Mouse (Mus musculus): ENCODE data around the gene Ifnar1. TPM values are rescaled to one million over a fixed set of nuclear protein-coding genes. Genes with fewer than 3 reads are reported as not detected.

Ifnar1 gene
- polyA plus RNA-seq, 1 experiment from 2014 or later, result 62.3 TPM

- Histone ChIP-seq H3K4me1 (replicated peaks) (no peaks in the 10 kb centered on the region), H3K9ac (replicated peaks) (no peak overlapping the region), H3K36me3 (peaks cover 65% of the 10 kb centered on the region), H3K27ac (no peak overlapping the region), H3K4me2 (no peak overlapping the region), H3K4me3 (replicated peaks) (no peak overlapping the region), H3K9me3 (no peaks in the 10 kb centered on the region), H3K27me3 (no peaks in the 10 kb centered on the region)
- ATAC-seq (ENCODE audit: insufficient number of reproducible peaks, insufficient read depth, low FRiP score, low TSS enrichment, low read depth), result no peak
- 98% methylated on average over 12 of the region's 12 CpGs for WGBS
Observed at GRCm38 (mm10) chr16:91506396-91506795, 21.4 kb downstream of the Ifnar1 start.

DNA sequence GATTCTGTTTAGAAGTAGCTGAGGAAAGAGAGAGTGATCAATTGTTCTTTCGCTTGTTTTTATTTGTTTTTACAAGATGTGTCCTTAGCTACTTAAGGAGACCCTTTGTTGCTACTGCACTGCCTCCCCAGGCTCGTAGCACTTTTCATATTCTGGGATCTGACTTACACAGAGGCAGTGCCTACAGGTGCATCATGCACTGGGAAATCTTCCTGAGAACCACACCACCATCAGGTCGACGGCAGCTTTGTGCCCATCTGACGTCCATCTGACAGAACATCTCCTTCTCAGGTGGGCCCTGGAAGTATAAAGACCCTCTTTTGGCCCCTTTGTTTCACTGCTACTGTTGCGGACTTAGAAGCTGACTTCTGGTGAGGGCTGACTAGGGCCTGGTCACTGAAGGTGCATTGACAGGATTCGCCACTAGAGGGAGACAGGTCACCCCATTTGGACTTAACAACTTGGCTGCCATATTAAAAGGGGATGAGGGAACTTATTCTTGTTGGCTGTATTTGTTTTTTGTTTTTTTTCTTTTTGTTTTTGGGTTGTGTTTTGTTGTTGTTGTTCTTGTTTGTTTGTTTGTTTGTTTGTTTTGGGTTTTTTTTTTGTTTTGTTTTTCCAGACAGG, 27.2 kb downstream of the Ifnar1 start:
- no peaks in the 10 kb centered on the region for H3K4me1 ChIP-seq (replicated peaks)
- 37% methylated on average over 7 of the region's 7 CpGs for WGBS
- no peak overlapping the region for H3K9ac ChIP-seq (replicated peaks)
- no peaks in the 10 kb centered on the region for H3K9me3 ChIP-seq
- ATAC-seq (ENCODE audit: insufficient number of reproducible peaks, insufficient read depth, low FRiP score, low TSS enrichment, low read depth), result no peak
- no peak overlapping the region for H3K4me2 ChIP-seq
- H3K36me3 ChIP-seq, result peaks cover 13% of the 10 kb centered on the region
- H3K27ac ChIP-seq, result no peak overlapping the region
- H3K27me3 ChIP-seq, result no peaks in the 10 kb centered on the region
- H3K4me3 ChIP-seq (replicated peaks), result no peak overlapping the region

GRCm38 (mm10) chr16:91513099-91513498, 28.1 kb downstream of the Ifnar1 start:
- no peak for ATAC-seq (ENCODE audit: insufficient number of reproducible peaks, insufficient read depth, low FRiP score, low TSS enrichment, low read depth)
- H3K9ac ChIP-seq (replicated peaks), result no peak overlapping the region
- H3K4me2 ChIP-seq, result no peak overlapping the region
- H3K4me1 ChIP-seq (replicated peaks), result no peaks in the 10 kb centered on the region
- 87% methylated on average over 6 of the region's 6 CpGs for WGBS
- peaks cover 6% of the 10 kb centered on the region; the same call in 1 of the 2 replicates for H3K36me3 ChIP-seq
- H3K27me3 ChIP-seq, result no peaks in the 10 kb centered on the region
- H3K4me3 ChIP-seq (replicated peaks), result no peak overlapping the region
- H3K27ac ChIP-seq, result no peak overlapping the region
- H3K9me3 ChIP-seq, result no peaks in the 10 kb centered on the region

DNA sequence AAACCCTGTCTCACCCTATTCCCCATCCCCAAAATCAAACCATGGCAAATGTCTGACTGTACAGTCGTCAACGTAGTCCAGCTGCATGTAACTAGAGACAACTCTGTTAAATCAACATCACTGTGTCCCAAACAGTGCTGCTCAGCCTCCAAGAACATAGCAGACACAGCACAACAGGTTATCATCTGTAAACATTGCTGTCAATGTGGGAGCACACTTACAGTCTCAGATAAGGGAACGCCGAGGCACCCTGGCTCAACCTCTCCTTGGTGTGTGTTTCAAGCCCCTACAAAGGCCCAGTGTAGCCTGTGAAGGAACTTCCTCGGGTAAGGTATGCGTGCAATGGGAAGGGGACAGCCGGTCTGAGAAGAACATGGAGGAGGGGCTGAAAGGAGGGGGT, 32.0 kb downstream of the Ifnar1 start:
- 85% methylated on average over 7 of the region's 7 CpGs for WGBS
- ATAC-seq (ENCODE audit: insufficient number of reproducible peaks, insufficient read depth, low FRiP score, low TSS enrichment, low read depth), result no peak

DNA sequence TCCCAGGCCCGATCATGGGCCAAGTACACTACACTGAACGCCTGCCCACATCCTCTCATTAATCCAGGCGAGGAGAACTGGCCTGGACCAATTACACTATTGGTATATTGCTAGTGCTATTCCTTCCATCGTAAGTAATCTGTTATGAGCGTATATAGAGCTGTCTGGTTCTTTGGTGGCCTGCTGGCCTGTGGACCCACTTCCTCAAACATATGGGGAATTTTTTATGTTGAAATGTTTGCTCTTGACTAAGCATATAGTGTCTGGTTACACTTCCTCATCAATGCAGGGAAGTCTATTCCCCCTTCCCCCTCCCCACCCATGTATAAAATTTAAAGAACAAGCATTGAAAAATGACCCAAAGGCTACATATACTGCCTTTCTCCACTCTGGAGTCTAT, 37.0 kb downstream of the Ifnar1 start:
- Histone ChIP-seq H3K4me1 (replicated peaks) (no peaks in the 10 kb centered on the region; the same call in 1 of the 2 replicates), H3K4me3 (replicated peaks) (no peak overlapping the region), H3K4me2 (no peak overlapping the region), H3K27ac (no peak overlapping the region), H3K9me3 (no peaks in the 10 kb centered on the region), H3K9ac (replicated peaks) (no peak overlapping the region), H3K27me3 (no peaks in the 10 kb centered on the region), H3K36me3 (no peaks in the 10 kb centered on the region)
- ATAC-seq (ENCODE audit: insufficient number of reproducible peaks, insufficient read depth, low FRiP score, low TSS enrichment, low read depth), result no peak
- WGBS, result 78% methylated on average over 5 of the region's 5 CpGs

More for the DNA sequence above, 32.0 kb downstream of the Ifnar1 start:
- no peak overlapping the region for H3K4me2 ChIP-seq
- no peaks in the 10 kb centered on the region for H3K9me3 ChIP-seq
- no peak overlapping the region for H3K9ac ChIP-seq (replicated peaks)
- H3K27me3 ChIP-seq, result no peaks in the 10 kb centered on the region
- no peak overlapping the region for H3K27ac ChIP-seq
- no peaks in the 10 kb centered on the region for H3K36me3 ChIP-seq
- no peaks in the 10 kb centered on the region; the same call in 1 of the 2 replicates for H3K4me1 ChIP-seq (replicated peaks)
- H3K4me3 ChIP-seq (replicated peaks), result no peak overlapping the region

GRCm38 (mm10) chr16:91522479-91523309, 37.7 kb downstream of the Ifnar1 start:
- H3K27ac ChIP-seq, result no peak overlapping the region
- no peak for ATAC-seq (ENCODE audit: insufficient number of reproducible peaks, insufficient read depth, low FRiP score, low TSS enrichment, low read depth)
- H3K9ac ChIP-seq (replicated peaks), result no peak overlapping the region
- no peaks in the 10 kb centered on the region for H3K27me3 ChIP-seq
- 78% methylated on average over 18 of the region's 18 CpGs for WGBS
- H3K4me1 ChIP-seq (replicated peaks), result peaks cover 4% of the 10 kb centered on the region
- H3K4me2 ChIP-seq, result no peak overlapping the region
- no peaks in the 10 kb centered on the region for H3K9me3 ChIP-seq
- H3K4me3 ChIP-seq (replicated peaks), result no peak overlapping the region
- no peaks in the 10 kb centered on the region for H3K36me3 ChIP-seq

- Histone ChIP-seq H3K27me3 (no peaks in the 10 kb centered on the region), H3K27ac (no peak overlapping the region), H3K9ac (replicated peaks) (no peak overlapping the region), H3K9me3 (no peaks in the 10 kb centered on the region), H3K36me3 (no peaks in the 10 kb centered on the region), H3K4me2 (no peak overlapping the region), H3K4me1 (replicated peaks) (peaks cover 4% of the 10 kb centered on the region), H3K4me3 (replicated peaks) (no peak overlapping the region)
- 81% methylated on average over 5 of the region's 5 CpGs for WGBS
- ATAC-seq (ENCODE audit: insufficient number of reproducible peaks, insufficient read depth, low FRiP score, low TSS enrichment, low read depth), result no peak
Observed at GRCm38 (mm10) chr16:91524206-91524605, 39.2 kb downstream of the Ifnar1 start.

DNA sequence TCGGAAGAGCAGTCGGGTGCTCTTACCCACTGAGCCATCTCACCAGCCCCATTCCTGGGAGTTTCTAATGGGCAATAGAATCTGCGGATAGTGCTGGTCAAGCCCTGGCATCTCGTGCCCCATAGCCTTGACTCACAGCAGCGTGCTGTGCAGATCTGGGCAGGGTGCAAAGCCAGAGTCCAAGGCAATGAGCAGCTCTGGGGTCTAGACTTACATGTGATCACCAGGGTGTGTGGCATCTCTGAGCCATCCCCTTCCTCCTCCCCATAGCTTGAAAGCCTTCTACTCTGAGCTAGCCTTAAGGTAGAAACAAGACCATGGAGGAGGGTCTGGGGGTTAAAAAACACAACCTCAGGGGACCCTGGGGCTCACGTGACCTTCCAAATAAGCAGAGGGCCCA, 41.2 kb downstream of the Ifnar1 start:
- no peak overlapping the region for H3K27ac ChIP-seq
- H3K9me3 ChIP-seq, result no peaks in the 10 kb centered on the region
- H3K4me2 ChIP-seq, result no peak overlapping the region
- no peak for ATAC-seq (ENCODE audit: insufficient number of reproducible peaks, insufficient read depth, low FRiP score, low TSS enrichment, low read depth)
- WGBS, result 90% methylated on average over 6 of the region's 6 CpGs
- H3K9ac ChIP-seq (replicated peaks), result no peak overlapping the region
- no peaks in the 10 kb centered on the region for H3K27me3 ChIP-seq
- H3K4me3 ChIP-seq (replicated peaks), result no peak overlapping the region
- H3K4me1 ChIP-seq (replicated peaks), result peaks cover 4% of the 10 kb centered on the region
- H3K36me3 ChIP-seq, result no peaks in the 10 kb centered on the region

DNA sequence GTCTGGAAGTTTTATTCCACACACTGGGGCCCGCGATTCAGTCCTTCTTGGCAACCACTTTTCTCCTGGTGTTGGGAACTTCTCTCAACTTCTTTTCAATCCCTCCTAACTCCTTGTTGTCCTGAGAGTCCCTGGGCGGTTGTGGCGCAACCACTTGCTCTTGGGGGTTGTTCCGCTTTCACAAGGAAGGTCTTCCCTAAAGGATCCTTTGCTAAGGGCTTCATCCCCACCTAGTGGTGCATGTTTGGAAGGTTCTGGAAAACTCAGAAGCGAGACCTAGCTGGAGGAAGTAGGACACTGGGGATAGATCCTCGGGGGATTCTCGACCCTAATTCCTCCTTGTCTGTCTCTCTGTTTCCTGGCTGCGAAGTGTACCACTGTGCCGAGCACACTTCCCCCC, 42.0 kb downstream of the Ifnar1 start:
- no peak for ATAC-seq (ENCODE audit: insufficient number of reproducible peaks, insufficient read depth, low FRiP score, low TSS enrichment, low read depth)
- no peak overlapping the region for H3K4me3 ChIP-seq (replicated peaks)
- H3K27me3 ChIP-seq, result no peaks in the 10 kb centered on the region
- no peak overlapping the region for H3K4me2 ChIP-seq
- no peak overlapping the region for H3K27ac ChIP-seq
- no peak overlapping the region for H3K9ac ChIP-seq (replicated peaks)
- no peaks in the 10 kb centered on the region for H3K36me3 ChIP-seq
- H3K4me1 ChIP-seq (replicated peaks), result peaks cover 6% of the 10 kb centered on the region
- 77% methylated on average over 10 of the region's 10 CpGs for WGBS
- H3K9me3 ChIP-seq, result no peaks in the 10 kb centered on the region

DNA sequence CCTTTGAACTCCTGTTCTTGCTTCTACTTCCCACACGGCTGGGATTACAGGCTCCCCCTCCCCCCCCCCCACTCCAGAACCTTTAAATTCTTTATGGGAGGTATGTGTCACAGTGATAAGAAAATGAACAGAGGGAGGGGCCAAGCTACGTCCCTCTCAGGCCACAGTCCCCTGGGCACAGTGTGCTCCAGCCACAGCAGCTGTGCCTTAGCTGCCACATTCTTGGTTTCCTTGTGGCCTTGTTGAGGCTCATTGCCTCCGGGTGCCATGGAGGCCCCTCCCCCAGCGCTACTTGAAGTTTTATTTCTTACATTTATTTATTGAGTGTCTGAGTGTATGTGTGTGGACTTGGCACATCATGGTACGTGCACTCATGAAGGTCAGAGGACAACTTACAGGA, 42.5 kb downstream of the Ifnar1 start:
- H3K9me3 ChIP-seq, result no peaks in the 10 kb centered on the region
- 52% methylated on average over 5 of the region's 5 CpGs for WGBS
- H3K4me3 ChIP-seq (replicated peaks), result no peak overlapping the region
- no peaks in the 10 kb centered on the region for H3K36me3 ChIP-seq
- ATAC-seq (ENCODE audit: insufficient number of reproducible peaks, insufficient read depth, low FRiP score, low TSS enrichment, low read depth), result no peak
- H3K9ac ChIP-seq (replicated peaks), result no peak overlapping the region
- no peak overlapping the region for H3K4me2 ChIP-seq
- no peak overlapping the region for H3K27ac ChIP-seq
- no peaks in the 10 kb centered on the region; the same call in 1 of the 2 replicates for H3K27me3 ChIP-seq
- peaks cover 9% of the 10 kb centered on the region for H3K4me1 ChIP-seq (replicated peaks)

- no peaks in the 10 kb centered on the region; the same call in none of the 2 replicates for H3K27me3 ChIP-seq
- 88% methylated on average over 9 of the region's 9 CpGs for WGBS
- no peak overlapping the region for H3K4me2 ChIP-seq
- H3K27ac ChIP-seq, result no peak overlapping the region
- H3K9me3 ChIP-seq, result no peaks in the 10 kb centered on the region
- H3K4me3 ChIP-seq (replicated peaks), result no peak overlapping the region
- no peak overlapping the region for H3K9ac ChIP-seq (replicated peaks)
- H3K4me1 ChIP-seq (replicated peaks), result peaks cover 15% of the 10 kb centered on the region
- no peak for ATAC-seq (ENCODE audit: insufficient number of reproducible peaks, insufficient read depth, low FRiP score, low TSS enrichment, low read depth)
- no peaks in the 10 kb centered on the region for H3K36me3 ChIP-seq
Observed at GRCm38 (mm10) chr16:91528578-91528977, 43.5 kb downstream of the Ifnar1 start.

All from limb, embryonic 12.5 days (tissue).